Mouse (Mus musculus): ENCODE results near the gene Vwa7.
A peak's percentile ranks its signal among the peaks of the same experiment; 100 is the strongest.
"Not testable (repeated sequence)": the region's sequence is repeated elsewhere in the genome, so short reads cannot be mapped to it uniquely, and the experiment has no call there.

Gene Vwa7

DNA sequence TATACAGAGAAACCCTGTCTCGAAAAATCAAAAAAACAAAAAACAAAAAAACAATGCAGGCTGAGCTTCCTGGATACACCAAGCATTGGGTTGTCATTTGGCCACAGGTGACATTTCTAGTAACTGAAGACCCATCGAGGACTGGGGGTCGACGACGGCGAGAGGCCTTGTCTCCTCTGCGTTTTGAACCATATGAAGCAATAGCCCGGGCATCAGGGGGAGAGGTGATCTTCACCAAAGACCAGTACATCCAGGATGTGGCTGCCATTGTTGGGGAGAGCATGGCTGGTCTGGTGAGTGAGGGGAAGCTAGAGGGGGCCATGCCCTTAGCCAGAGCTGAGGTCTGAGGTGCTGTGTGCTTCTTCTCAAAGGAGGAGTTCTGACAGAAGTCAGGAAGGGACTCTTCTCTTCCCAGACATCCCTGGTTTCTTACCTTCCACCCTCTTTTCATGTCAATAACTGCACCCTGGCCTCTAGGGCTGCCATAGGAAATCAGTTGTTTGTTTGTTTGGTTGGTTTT is 6.2 kb downstream of the Vwa7 start:
- DNase-seq = no peak

DNA sequence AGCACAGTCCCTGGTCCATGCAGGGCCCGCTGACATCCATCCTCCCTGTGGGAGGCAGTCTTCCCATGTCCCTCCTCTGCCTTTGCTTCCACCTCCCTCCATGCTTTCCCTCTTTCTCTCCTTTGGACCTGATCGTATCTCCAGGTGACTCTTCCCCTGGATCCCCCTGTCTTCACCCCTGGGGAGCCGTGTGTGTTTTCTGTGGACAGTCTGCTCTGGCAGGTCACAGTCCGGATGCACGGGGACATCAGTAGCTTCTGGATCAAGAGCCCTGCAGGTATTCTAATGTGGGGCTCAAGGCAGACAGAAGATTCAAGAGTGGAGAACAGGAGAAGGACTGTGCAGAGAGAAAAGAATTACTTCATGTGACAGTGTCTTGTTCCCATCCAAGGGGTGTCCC is 6.8 kb downstream of the Vwa7 start:
- DNase-seq = no peak

DNA sequence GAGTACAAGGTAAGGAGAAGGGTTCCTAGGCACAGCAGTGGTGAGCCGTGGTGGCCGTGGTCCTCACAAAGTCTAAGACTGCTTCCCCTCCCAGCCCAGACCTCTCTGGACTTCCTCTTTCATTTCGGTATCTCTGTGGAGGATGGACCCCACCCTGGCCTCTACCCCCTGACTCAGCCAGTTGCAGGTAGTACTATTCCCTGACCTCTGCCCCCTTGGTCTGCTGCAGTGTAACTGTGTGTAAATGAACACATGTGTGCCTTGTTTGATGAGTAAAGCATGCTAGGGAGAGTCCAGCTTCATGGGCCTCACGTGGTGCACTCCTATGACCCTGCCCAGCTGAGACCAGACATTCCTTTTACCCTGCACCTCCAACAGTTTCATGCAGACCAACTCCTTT is 7.4 kb downstream of the Vwa7 start:
- DNase-seq = no peak

DNA sequence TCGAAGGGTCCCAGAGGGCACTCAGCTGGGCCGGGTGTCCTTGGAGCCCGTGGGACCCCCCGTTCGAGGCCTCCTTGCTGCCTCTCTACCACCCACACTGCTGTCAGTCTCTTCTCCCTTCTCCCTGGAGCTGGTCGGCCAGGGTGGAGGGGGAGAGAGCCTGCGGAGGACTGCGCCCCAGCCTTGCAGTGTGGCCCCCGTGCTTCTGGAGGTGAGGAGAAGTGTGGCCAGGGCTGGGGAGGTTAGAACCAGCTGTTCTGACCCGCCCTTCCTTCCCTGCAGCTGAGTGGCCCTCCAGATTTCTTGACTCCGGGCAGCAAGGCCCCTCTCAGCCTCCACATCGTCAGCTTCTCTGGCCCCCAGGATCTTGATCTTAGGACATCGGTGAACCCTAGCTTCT is 7.9 kb downstream of the Vwa7 start:
- no peak for DNase-seq

DNA sequence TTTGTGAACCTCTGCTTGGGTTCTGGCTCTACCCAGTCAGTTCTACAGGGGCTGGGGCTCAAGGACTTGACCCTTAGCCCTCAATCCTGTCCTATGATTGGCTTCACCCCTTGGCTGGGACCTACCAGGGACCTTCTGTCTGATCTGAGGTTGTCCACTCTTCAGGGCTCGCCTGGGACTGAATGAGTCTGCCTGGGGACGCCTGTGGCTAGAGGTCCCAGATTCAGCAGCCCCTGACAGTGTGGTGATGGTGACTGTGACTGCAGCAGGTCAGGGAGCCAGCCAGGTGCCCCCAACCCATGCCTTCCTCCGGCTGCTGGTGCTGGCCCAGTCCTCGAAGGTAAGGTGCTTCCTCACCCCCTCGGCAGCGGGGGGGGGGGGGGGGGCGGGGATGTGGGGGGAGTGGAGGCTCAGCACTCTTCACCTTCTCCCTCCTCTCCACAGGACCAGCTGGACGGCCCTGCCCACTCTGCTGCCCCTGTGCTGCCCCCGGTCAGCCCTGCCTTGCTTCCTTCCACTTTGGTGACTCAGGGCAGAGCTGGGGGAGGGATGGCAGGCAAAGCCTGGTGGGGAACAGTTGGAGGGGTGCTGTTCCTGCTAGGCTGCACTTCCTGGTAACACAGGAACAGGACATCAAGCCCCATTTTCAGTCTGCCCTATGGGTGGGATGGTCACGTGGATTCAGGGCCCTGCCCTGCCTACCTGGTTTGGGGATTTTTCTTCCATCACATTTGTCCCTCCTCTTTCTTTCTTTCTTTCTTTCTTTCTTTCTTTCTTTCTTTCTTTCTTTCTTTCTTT is 8.5 kb downstream of the Vwa7 start:
- no peak for DNase-seq

DNA sequence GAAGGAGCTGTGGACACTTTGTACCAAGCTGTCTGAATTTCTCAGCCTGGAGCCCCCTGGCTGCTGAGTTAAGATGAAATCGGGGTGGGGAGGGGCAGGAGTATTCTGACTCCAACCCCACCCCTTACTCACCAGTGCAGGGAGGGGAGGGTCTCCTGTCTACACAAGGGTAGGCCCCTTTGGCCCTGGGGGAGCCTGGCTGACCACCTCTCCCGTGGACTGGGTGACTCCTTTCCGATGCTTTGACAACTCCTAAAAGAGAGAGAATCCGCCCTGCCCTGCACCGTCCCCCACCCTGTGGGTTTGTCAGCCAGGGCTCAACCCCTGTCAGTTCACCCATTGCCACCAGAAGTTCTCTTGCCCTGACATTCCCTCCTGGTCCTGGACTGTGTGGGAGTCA is 9.8 kb downstream of the Vwa7 start:
- DNase-seq = no peak

DNA sequence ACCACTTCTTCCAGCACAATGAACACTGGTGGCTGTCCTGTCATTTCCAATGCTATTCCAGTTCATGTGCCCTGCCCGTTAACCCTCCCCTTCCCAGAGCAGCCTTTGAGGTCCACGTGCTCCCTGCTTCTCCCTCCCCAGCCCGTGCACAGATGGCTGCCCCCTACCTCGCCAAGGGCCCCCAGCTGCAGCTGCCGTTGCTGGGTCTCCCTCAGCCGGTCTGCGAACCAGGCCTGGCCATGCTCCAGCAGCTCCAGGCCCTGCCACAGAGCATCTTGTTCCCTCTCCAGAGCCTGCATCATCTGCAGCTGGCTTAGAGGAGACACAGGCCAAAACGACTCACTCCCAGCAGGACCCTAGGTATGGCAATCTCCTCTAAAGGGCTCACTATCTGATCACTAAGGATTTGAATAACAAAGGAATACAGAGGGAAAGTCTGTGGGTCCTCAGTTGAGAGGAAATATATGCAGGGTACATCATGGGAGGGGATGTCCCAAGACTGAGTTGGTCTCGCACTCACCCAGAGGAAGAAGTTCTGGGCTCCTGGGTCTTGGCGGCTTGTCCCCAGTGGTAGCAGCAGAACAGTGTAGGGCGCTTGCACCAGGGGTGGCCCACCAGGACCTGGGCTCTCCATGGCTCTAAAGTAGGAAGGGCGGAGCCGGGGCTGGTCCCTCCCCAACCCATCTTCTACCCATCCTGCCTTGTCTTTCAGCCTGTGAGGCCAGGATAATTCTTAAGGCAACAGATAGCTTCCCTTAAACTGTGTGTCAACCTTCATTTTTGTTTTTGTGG is 11.1 kb downstream of the Vwa7 start, which contains the start of gene Sapcd1:
TSS of gene Sapcd1 (minus strand) at position 740 of the 792 bp plus-strand sequence.
- DNase-seq = peak; percentile 53

DNA sequence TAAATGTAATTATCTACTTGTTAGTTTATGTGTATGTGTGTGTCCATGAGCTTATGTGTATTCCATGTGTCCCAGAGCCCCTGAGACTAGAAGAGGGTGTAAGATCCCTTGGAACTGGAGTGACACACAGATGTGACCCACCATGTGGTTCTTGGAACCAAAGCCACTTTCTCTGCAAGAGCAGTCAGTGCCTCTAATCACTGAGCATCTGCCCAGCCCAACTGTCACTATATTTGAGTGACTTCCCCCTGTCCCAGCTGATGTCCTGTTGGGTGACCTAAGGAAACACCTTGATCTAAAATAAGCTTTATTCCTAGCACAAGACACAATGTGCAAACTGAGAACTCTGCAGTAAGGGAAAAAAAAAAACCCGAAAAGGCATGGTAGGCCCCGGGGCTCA is 11.9 kb downstream of the Vwa7 start:
- DNase-seq = no peak

DNA sequence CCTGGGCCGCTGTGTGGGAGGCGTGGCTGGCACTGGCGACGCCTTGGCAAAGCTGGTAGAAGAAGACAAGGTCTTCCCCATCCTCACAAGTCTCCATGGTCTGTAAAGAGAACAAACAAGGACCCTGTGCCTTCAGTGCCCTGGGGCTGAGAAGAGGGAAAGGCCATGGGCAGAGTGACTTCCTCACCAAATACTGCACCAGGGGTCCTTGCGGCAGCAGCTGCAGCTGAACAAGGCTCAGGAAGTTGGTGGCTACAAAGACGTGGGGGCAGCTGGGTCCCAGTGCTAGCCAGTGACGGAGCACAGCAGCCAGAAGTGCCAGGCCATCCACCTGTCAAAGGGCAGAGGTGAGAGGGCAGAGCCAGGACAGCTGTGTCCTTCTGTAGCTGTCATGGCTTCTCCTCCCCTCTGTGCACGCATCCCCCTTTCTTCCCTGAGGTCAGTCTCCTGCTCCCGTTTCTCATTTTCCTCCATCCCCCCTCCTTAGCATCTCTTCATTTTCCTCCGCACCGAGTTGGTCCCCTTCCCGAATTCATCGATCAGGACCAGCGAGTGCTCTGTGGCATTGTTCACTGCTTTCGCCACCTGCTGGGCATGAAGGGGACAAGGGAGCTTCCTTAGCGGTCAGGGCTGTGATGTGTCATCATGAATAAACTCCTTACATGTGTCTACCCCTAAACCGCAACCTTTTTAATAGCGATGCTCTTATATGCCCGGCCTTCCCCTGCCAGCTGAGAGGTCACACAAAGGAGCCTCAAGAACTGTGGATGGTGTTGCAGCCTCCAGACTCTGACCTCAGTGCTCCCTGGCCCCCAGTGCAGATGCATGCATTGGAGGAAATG is 13.5 kb downstream of the Vwa7 start:
- no peak for DNase-seq

DNA sequence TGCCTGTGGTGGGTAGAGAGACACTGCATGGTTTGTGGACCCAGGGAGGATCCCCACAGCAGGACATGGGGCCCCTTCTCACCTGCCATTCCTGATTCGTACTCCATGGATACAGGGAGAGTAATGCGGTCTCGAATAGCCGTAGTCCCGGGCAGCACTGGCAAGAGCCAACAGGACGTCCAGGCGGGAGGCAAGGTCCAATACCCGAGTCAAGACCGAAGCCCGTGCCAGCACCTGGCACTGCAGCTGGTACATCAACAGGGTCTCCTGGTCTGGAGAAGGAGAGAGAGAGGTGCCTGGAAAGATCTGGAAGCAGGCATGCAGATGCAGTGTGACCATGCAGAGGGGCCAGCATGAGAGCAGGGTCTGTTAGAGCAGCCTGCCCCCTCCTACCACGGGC is 14.9 kb downstream of the Vwa7 start:
- DNase-seq = no peak

DNA sequence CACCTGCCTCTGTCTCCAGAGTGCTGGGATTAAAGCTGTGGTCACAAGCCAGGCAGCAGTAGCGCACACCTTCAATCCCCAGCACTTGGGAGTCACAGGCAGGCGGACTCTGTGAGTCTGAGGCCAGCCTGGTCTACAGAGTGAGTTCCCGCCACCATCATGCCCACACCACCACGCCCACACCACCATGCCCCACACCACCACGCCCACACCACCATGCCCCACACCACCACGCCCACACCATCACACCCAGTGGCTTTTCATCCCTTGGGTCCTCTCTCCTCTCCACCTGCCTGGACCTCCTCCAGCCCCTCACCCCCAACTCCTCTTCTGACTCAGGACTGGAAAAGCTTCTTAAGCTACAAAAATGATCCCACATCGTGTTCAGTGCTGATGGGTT is 15.5 kb downstream of the Vwa7 start:
- DNase-seq = no peak

DNA sequence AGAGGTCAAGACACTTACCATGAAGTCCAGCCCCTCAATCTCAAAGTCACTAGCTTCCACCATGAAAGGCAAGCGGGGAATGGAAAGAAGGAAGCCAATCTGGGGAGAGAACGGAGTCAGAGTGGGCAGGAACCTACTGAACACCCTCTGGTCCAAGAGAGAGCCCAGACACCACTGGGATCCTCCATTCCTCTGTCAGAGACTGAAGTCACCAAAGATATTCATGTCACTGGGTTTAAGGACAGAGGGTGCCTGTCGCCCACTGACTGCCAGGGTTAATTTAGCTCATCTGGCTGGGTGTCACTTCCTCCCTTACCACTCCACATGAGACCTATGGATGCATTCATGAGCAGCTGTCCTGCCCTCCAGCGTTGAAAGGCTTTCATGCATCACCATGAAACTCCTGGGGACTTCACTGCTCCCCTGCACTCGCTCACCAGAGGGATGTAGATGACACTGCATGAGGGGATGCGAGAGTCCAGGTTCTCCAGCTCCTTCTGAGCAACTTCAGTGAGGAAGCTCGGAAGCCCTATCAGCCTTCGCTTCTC is 16.0 kb downstream of the Vwa7 start:
- DNase-seq = no peak

DNA sequence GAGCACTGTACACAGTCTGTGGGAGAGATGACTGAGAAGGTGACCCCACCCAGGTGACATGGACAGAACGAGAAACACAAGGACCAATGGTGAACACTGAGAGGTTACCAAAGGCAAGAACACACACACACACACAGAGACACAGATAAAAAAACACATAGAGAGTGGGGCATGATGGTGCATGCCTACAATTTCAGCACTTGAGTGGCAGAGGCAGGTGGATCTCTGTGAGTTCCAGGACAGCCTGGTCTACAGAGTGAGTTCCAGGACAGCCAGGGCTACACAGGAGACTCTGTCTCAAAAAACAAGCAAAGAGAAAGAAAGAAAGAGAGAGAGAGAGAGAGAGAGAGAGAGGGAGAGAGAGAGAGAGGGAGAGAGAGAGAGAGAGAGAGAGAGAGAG is 17.3 kb downstream of the Vwa7 start:
- DNase-seq = not testable (repeated sequence)

DNA sequence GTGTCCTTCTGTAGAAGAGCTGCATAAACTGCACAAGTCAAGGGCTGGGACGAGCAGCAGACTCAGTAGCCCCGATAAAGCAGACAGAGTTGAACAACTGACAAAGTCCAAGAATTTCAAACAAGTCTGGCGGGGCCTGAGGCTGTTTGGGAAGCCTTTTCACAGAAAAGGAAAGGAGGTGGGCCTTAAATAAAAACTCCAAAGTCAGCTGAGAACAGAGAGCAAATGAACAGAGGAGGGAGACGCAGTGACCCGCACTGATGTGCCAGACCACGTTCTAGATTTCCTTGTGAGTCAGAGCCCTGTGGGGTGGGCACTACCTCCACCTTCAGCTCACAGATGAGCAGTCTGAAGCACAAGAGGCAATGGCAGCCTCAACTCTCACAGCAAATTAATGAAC is 18.5 kb downstream of the Vwa7 start:
- DNase-seq = no peak

DNA sequence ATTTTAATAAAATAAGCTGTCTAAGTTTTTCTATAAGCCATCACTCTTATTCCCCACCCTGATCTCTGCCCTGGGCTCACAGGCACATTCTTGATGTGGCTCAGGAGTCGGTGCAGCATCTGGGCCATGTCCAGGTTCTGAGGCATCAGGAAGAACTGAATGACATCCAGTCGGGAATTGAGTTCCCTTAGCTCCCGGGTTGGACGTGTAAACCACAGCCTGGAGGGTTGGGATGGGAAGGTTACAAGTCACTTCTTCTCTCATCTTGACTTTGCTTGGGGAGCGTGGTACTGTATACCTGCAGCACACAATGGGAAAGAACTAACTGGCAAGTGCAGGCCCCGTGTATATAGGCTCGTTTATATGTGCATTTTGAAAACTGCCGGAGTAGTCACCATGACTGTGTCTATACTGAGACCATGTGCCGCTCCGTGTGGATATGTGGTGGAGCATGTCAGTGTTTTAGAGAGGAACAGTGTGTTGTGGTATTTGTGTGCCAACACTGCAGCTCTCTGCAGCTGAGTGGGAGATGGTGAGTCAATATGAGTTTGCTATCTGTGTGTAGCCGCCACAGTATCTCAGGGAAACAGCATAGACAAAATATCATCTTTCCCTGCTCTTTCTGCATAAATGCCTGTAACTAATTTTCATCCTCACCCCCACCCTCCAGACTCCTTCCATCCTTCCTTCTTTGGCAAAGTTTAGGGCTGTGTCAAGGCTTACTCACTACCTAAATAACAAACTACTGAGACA is 22.9 kb downstream of the Vwa7 start:
- no peak for DNase-seq

DNA sequence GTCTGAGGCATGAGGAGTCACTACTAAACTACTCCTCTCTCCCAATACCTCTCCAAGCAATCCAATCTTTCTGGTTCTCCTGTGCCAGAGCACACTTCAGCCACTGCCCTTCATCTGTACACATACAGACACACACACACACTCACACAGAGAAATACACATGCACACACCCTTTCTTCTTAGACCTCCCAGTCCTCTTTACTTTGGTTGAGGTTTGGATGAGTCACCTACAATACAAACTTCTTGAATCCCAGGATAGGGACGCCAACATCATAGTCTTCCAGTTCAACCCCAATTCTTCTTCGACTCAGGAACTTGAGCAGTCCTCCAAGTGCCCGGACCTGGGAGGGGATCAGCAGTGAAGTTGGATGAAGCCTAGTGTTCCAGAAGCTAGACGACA is 27.4 kb downstream of the Vwa7 start:
- no peak for DNase-seq

DNA sequence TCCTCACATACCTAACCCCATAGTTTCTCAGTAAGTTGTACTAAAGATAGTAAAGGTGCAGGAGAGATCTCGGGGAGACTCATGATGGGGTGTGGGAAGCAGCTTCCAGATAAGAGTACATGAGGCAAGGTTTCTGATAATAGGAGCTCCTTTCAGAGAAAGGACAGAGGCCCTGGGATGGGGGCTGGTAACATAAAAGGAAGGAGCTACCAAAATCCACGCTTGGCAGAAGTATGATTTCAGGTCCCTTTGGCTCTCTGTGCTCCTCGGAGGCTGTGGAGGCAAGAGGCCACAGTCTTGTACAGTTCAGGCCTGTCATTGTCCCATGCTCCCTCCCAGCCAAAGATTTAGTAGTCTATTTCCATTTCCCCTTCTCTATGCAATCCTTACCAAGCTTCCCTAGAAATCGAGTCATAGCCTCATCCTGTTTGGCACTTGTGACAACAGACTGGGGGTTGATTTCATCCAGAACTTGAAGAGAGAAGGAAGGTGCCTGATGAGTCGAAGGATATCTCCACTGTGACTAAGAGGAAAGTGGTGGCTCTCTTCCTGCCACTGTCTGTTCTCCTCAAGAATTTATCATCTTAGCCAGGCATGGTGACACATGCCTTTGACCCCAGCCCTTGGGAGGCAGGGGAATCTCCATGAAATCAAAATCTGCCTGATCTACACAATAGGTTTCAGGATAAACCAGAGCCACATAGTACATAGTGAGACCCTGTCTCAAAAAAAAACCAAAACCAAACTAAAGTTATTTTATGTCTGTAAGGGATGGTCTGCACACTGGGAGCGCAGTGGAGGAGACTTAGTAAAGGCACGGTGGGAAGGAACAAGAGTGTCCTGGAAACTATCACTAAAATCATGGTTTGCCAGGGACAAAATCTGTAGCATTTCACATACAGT is 28.8 kb downstream of the Vwa7 start:
- DNase-seq = no peak

DNA sequence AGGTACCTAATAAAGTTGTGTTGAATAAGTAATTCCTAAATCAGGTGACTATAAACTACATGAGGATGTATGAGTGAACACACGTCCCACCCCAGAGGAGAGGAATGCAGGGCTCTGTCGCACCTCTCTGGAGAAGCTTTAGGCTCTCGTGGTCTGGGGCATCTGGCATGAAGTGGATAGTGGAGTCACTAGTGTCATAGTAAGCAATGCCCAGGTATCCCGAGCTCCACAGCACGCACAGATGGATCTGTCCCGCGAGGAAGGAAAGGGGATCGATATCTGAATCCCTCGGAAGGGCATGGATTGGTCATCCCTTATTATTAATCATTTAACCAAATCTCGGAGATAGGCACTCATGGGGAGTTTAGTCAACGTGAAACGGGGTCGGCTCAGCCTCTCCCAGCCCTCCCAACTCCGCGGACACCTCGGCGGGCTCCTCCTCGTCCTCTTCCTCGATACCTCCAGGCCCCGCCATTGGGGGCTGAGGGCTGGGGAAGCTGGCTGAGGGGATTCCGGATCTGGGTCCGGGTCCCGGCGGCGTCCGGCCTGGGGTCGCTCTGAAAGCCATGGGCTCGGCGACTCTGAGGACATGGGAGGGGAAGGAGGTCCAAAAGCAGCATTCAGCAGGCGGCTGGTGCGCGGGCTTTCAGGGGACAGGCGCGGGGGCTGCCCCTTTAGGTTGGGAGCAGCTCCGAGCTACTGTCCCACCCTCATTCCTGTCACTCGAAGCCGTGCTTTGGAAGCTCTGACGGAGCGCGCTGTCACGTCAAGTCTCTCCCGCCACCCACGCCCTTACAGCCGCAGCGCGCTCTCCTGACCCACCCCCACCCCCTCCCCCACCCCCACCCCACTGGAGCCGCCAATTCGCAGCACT is 29.7 kb downstream of the Vwa7 start:
- no peak for DNase-seq

DNA sequence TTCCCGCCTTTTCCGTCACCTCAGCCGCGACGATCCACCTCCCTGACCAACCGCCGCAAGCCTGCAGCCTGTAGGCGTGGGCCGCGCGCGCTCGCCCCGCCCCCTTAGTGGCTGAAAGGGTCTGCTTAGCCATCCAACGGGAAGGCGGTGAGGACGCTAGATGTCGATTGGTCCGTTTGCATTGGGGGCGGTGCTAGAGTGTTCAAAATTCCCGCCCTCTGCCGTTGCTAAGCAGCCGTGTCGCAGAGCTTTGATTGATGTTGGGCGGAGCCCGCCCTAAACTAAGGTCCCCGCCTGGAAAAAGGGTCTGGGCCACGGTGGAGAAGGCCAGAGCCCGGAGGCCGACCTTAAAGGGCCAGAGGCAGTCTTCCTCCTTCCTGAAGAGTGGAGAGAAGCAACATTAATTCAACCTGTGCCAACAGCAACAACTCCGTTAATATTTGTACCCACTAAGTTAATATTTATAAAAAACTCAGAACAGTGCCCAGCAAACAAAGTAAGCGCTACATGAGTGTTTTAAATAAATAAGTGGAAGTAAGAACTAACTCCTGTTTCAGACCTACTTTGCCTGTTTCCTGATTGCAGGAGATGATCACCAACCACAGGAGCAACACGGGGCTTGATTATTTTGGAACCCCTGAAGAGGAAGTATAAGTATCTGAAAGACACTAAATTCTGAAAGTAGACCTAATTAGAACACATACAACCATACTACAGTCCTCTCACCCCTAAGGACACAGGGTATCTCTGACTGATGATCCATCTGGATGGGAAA is 30.5 kb downstream of the Vwa7 start, which contains the start of gene Msh5:
TSS of gene Msh5 (minus strand) at position 65 of the 775 bp plus-strand sequence.
- peak; percentile 97 for DNase-seq

Data from cerebellum, adult 9-11 months (tissue).